Mouse (Mus musculus): ENCODE results near the gene Hnrnph3.
"Not testable (repeated sequence)": the region's sequence is repeated elsewhere in the genome, so short reads cannot be mapped to it uniquely, and the experiment has no call there.

Hnrnph3 gene

DNA sequence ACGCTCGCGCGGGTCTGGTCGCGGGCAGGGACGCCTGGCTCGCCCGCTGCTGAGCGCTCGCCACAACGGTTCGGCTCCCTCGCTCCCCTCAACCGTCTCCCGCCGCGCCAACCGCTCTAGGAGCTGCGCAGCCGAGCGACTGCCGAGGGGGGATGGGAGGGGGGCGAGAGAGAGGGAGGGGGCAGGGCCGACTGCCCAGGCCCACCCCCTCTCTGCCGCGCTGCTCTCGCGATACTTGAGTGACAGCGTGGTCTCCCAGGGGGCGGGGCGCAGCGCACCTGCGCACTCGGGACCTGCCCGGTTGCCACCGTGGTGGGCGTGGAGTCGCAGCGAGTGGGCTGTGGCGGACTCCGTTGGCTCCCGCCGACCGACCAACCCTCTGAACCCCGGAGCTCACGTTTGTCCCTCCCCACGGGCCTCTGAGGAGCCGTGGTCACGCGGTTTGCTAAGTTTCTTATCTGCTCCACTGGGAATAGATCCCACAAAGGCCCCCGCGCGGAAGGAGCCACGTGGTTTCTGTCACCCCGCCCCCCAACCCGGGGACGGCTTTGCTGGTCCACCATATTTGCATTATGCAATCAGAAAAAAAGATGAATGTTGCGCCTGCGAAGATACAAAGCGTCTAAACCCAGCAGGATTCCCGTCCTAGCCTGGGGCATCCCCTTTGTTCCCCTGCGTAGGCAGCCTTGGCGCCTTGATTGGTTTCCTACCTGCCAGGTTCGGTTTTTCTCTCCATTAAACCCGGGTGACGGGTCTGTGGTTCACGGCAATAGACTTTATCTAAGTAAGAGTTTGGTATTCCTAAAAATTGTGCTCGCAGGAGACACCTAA, at the start of gene Hnrnph3, which contains the start of gene Pbld2:
Hnrnph3 (minus strand) TSS at position 469 of the 831 bp plus-strand sequence.
Pbld2 (plus strand) TSS at position 567 of the 831 bp plus-strand sequence.
- in situ Hi-C loops (cut with MboI, MseI), result no loop called here

DNA sequence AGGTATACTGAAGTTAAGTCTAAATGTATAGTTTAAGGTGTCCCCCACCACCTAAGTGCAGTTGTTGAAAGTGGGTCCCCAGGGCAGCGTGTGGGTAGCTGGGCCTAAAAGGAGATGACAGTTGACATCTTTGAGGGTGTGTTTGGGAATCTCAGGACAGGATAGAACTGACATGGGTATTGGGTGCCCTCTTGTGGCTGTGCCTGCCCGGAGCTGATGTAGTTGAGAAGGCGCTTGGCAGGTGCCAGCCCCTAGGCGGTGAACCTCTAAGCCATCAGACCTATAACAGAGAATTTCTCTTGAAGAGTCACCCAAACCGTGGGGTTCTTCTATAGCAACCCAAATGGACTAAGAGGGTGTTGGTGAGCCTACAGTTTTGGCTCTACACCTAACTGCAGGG, 42.0 kb upstream of the Hnrnph3 start:
- in situ Hi-C loops (cut with MboI, MseI), result no loop called here

GRCm38 (mm10) chr10:63065561-63065960, 41.5 kb upstream of the Hnrnph3 start:
- in situ Hi-C loops (cut with MboI, MseI), result no loop called here

DNA sequence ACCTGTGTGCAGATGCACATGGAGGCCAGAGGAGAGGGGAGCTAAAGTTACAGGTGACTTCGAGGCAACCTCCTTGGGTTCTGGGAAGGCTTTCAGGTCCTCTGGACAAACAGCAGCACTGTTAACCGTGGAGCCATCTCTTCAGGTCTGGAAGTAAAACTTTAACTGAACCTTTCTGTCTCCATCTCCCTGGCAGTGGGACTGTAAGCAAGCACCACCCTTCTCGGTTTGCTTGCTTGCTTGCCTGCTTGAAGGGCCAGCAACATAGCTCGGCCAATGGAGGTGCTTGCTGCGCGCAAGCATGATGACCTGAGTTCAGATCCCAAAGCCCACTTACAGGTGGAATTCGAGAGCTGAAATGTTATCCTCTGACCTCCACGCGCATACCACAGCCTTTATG, 40.5 kb upstream of the Hnrnph3 start:
- in situ Hi-C loops (cut with MboI, MseI), result no loop called here

DNA sequence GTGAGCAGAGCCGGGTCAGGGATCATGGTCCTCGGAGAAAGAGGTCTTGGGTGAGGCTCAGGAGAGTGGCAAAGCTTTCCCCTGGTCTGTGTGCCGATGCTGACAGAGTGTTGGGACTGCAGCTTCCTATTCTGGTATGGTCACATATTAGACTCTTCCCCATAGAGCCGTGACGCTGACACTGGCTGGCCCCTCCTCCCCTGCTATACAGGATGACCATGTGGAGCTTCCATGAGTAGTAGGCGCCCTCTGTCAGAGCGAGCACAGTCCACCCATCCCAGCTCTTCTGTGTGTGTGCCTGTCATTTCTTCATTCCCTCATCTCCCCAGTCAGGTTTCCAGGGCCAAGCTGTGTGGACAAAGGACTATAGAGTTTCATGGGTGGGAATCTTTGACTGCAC, 39.3 kb upstream of the Hnrnph3 start:
- in situ Hi-C loops (cut with MboI, MseI), result no loop called here

- in situ Hi-C loops (cut with MboI, MseI), result no loop called here
These were observed 38.7 kb upstream of the Hnrnph3 start for GRCm38 (mm10) chr10:63062696-63063095.

DNA sequence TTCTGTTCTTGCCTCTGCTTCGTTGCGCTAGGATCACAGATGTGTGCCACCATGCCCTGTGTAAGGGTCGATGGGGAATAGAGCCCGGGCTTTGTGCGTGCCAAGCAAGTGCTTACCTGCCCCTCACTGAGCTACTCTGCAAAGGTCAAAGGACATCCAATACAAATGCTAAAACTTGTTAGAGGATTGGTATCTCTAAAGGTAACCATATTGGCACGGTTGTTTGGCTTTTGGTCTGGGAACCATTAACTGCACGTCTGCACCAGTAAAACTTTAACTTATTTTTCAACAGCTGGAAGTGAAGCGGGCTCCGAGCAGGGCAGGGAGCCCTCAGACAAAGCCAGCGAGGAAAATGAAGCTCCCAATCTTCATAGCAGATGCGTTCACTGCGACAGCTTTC, 37.2 kb upstream of the Hnrnph3 start:
- in situ Hi-C loops (cut with MboI, MseI), result no loop called here

DNA sequence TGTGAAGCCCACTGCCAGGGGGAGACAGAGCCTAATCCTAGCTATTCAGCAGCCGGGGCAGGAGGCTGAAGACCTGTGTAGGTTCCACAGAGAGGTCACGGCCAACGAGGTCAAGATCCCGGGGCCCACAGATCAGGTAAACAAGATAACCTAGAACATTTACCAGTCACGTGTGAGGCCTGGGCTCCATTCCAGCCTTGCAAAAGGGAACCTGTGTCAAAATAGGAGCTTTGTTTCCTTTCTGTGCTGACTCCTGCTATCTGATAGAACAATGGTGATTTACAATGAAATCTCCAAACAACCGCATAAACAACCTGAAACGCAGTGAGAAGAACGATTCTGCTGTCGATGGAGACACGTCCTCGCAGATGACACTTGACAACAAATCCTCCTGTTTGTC, 36.4 kb upstream of the Hnrnph3 start:
- in situ Hi-C loops (cut with MboI, MseI), result no loop called here

DNA sequence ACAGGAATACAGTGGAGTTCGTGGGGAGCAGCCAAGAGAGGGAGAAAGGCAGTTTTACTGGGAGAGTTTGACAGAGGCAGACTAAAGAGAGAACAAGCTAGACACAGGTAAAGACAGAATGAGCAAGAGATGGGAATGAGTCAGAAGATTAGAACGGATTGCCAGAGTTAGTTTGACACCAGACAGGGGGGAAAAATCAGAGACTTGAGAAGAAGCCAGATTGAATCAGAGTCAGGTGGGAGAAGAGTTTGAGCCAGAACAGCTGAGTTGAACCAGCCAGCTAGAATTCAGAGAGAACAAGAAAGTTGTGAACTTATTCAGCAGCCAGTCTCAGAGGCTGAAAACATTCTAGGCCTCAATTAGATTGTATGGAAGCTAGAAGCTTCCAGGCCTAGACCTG, 35.8 kb upstream of the Hnrnph3 start, which contains the start of gene Pbld1:
Pbld1 (plus strand) TSS at position 301 of the 400 bp plus-strand sequence.
- in situ Hi-C loops (cut with MboI, MseI), result no loop called here

GRCm38 (mm10) chr10:63056966-63057750, 33.1 kb upstream of the Hnrnph3 start:
- in situ Hi-C loops (cut with MboI, MseI), result no loop called here

- in situ Hi-C loops (cut with MboI, MseI), result no loop called here
These were observed 30.6 kb upstream of the Hnrnph3 start for GRCm38 (mm10) chr10:63054586-63054985.

DNA sequence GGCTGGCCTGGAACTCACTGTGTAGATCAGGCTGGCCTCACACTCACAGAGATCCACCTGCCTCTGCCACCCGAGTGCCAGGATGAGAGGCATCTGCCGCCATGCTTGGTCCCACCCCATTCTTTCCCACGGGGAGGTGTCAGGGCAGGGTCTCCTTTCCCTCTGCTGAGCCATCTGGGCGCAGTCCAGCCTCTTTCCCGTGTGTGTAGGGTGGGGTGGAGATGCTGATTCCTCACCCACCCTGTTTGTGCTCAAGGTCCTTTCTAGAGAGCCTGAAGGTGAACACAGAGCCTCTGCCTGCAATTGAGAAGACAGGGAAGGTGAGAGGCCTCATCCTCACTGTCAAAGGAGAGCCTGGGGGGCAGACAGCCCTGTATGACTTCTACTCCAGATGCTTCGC, 30.1 kb upstream of the Hnrnph3 start:
- in situ Hi-C loops (cut with MboI, MseI), result not testable (repeated sequence)

DNA sequence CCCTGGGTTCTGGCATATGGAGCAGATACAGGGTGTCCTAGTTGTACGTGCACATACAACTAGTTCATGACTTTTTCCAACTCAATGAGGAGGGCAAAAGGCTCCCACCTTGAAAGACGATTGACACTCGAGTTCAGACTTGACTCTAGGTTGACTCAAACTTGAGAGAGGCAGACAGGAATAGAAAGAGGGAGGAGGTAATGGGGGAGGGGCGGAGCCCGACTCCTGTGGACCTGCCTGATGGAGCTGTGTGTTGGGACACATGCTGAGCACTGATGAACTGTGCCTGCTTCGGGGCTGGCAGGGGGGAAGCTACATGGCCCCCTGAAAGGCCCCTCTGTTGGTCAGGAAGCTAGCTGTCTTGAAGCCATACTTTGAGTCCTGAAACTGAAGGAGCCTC, 29.0 kb upstream of the Hnrnph3 start:
- in situ Hi-C loops (cut with MboI, MseI), result no loop called here

DNA sequence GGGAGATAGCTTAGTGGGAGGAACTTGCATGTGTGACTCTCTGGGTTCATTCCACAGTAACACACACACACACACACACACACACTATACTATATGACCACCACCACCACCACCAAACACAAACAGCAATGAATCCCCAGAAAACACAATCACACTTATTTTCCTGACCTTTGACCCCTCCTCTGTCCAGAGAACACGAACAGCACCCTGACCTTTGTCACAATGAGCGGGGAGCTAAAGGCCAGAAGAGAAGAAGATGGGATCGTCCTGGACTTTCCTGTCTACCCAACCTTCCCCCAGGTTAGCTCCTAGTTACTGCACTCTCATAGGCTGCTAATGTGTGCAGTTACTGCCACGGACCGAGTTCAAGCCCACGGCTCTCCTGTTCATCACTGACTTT, 28.0 kb upstream of the Hnrnph3 start:
- in situ Hi-C loops (cut with MboI, MseI), result no loop called here

DNA sequence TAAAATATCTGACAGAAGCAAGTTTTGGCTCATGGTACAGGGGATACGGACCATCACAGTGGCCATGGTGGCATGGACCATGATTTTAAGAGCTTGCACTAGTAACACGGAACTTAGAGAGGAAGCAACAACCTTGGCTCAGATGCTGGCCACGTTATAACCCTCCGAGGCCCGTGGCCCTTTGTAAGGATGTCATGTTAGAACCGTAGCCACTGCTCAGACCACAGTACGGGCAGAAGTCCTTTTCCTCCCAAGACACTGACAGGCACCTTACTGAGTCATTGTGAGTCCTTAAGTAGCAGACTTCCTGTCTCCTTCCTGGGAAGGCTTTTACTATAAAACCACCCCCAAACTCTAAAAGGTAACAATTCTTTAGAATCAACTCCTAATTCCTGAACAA, 27.2 kb upstream of the Hnrnph3 start:
- in situ Hi-C loops (cut with MboI, MseI), result no loop called here

DNA sequence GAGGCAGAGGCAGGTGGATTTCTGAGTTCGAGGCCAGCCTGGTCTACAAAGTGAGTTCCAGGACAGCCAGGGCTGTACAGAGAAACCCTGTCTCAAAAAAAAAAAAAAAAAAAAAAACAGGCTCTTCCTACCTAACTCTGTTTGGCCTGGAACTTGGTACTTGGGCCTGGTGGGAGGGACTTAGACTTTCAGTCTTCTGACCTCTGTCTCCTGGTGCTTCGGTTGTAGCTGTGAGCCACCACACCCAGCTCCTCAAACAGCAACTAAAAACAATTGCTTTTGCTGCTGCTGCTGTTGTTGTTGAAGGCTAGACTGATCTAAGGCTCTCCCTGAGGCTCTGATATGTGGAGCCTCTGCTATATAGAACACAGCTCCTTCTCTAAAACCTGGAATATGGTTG, 25.1 kb upstream of the Hnrnph3 start:
- in situ Hi-C loops (cut with MboI, MseI), result no loop called here

- in situ Hi-C loops (cut with MboI, MseI), result no loop called here
These were observed 23.7 kb upstream of the Hnrnph3 start for GRCm38 (mm10) chr10:63047751-63048150.

DNA sequence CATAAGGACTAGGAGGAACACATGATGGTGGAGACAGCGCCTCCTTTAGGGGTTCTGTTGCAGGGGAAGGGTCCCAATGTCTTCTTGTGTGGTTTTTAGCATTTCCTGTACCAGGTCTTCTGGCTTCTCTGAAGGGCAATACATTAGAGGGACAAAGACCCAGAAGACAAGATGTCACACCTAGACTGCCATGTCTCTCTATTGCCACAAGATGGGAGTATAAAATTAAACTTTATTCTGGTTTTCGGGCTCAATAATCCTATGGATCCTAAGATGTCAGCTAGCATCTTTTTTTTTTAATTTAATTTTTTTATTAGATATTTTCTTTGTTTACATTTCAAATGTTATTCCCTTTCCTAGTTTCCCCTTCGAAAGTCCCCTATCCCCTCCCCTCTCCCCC, 19.1 kb upstream of the Hnrnph3 start:
- in situ Hi-C loops (cut with MboI, MseI), result loop anchor here (5.0 kb wide), 2 partner anchors 39 to 79 kb away; no protein-coding TSS in a partner anchor

GRCm38 (mm10) chr10:63039867-63040628, 16.0 kb upstream of the Hnrnph3 start:
- in situ Hi-C loops (cut with MboI, MseI), result loop anchor here (5.0 kb wide), 2 partner anchors 42 to 82 kb away; no protein-coding TSS in a partner anchor

- in situ Hi-C loops (cut with MboI, MseI), result no loop called here
These were observed 14.7 kb upstream of the Hnrnph3 start for GRCm38 (mm10) chr10:63038571-63039320.

DNA sequence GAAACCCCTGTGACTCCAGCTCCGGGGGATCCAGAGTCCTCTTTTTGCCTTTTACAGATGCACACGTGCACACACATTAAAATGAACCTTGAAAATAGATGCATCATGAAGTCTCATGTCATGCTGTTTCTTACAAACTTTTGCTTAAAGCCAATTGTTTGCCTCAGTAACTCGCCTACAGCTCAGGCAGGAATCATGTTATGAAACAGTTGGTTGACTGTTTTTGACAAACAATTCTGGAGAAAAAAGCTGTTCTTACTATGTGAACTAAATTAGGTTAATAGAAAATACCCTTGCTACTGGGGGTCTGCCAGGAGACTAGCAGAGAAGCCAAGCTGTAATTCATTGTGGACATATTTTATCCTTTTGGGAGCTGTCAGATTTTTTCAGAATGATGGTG, 8.9 kb upstream of the Hnrnph3 start:
- in situ Hi-C loops (cut with MboI, MseI), result no loop called here

All from T-helper 2 cell (primary cell).